Mouse (Mus musculus): Measurements from ENCODE around the gene Erbb3.

DNA sequence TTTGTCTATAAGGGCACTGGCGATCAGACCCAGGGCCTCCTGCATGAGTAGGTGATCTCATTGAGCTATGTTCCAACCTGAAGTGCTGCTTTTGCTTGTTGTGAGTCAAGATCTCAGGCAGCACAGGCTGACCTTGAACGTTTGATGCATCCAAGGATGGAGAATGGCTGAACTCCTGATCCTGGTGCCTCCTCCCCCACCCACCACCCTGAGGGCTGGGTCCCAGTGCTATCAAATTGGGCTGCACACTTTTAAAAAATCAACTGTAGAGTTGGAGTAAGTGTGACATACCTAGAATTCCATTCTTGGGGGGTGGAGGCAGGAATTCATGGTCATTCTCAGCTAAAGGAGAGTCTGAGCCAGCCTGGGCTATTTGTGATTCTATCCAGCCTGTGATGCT, 17.0 kb upstream of the Erbb3 start:
- TF ChIP-seq GATA1 (IDR thresholded peaks at IDR 0.05; ENCODE audit: borderline replicate concordance, low read length) (no peak), FLI1 (IDR thresholded peaks at IDR 0.05; ENCODE audit: low read length) (no peak)

Measured in megakaryocyte, embryonic 14.5 days (primary cell).